Mouse (Mus musculus) heart, adult 2 months (tissue): Measurements from ENCODE around the gene Syce1.

ENCODE experiments used
- CTCF ChIP-seq: fragments of 200-600 bp; IDR thresholded peaks from 2 replicates; pipeline ENCODE4 v1.8.1; 2022; ENCODE audit warnings: antibody characterized with exemption, mild to moderate bottlenecking, moderate library complexity
- POLR2A ChIP-seq: fragments of 200-500 bp; IDR thresholded peaks from 2 replicates; pipeline ENCODE4 v1.6.1; 2011; ENCODE audit warnings: mild to moderate bottlenecking, low read depth, low read length, control low read depth; ENCODE audit not compliant: insufficient read depth

DNA sequence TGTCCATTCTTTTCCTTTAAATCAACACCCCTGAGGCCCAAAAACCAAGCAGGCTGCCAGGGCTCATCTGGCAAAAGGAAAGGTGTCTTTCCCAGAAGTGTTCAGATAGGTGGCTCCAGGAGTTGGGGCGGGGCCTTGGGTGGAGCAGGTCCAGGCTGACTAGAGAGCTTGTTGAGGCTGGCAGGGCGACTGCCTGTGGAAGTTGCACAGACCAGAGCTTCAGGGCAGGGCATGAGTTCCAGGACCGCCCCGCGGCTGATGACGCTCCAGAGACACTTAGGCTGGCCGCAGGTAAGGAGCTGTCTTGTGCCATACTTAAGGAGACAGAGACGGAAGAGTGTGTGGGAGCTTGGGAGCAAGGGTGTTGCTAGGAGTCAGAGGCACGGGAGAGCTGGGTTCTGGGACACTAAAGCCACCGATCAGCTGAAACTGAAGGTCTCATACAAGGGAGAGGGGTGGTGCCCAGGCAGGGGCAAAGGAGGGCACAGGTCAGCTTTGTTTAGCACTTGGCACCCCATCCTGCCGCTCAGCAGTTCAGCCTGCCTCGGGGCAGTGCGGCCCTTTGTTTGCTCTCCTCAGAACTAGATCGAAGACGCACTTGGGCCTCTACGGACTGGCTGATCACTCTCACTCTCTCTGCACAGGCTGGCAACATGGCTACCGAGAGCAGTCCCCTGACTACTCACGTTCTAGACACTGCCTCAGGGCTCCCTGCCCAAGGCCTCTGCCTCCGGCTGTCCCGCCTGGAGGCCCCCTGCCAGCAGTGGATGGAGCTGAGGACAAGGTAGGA is 47.5 kb upstream of the Syce1 start, which contains the start of gene Urah:
- TF ChIP-seq CTCF, result no peak
- no peak for TF ChIP-seq POLR2A
